Mouse (Mus musculus): ENCODE results near the gene Nrxn1. TPM values are rescaled to one million over a fixed set of nuclear protein-coding genes. Genes with fewer than 3 reads are reported as not detected.

Nrxn1 gene
- total and polyA plus RNA-seq, 3 experiments, result 2.0 to 2.7 (median 2.1) TPM

DNA sequence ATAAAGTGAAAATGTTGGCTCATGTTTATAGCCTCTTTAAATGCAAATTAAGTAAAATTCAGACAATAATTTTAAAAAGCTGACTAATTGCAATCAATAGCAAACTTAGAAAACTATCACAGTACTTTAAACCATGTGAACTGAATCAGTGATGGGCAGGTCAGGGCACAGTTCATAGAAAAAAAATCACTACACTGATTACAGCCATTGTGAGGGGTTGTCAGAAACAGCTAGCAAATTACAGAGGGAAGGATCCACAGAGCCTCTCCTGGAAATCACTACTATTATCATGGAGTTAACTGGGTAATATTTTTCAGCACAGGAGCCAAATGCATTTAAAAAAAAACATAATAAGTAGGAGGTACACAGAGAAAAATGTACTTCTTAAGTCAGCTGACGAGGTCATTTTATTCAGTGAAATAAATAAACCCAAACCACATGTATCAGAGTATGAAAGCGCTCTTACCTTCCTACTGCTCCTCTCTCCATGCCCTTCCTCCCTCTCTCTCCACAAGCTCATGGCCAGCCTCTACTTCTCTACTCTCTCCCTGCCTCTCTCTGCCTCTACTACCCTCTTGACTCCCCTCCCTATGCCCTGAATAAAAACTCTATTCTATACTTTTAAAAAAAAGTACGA lies 304.3 kb downstream of the Nrxn1 start:
- Histone ChIP-seq H3K79me2 (replicated peaks; ENCODE audit: control insufficient read depth, insufficient read depth, low read length) (no peaks in the 10 kb centered on the region), H3K36me3 (ENCODE audit: control insufficient read depth, insufficient read depth, low read length) (no peaks in the 10 kb centered on the region)
- 79% methylated on average over 3 of the region's 3 CpGs for WGBS

DNA sequence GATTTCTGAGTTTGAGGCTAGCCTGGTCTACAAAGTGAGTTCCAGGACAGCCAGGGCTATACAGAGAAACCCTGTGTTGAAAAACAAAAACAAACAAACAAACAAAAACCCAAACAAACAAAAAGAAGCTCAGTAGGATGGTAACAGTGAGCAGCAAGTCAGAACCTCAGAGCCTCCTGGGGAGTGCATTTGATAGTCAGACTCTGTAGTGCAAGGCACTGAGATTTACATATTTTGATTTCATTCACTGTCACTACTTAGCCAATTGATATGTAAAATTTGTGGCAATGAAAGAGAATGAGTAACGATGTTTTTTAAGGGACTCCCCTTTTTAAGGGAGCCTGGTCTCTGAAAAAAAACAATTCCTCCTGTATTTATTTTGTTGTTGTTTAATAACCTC lies 304.8 kb downstream of the Nrxn1 start:
- intact Hi-C loops (cut with DNase I), result no loop called here
- no peaks in the 10 kb centered on the region for H3K79me2 ChIP-seq (replicated peaks; ENCODE audit: control insufficient read depth, insufficient read depth, low read length)
- H3K27ac ChIP-seq, result no peak overlapping the region
- no peaks in the 10 kb centered on the region for H3K36me3 ChIP-seq (ENCODE audit: control insufficient read depth, insufficient read depth, low read length)
- H3K4me3 ChIP-seq, result no peak overlapping the region
- DNase-seq, result no peak
- H3K4me1 ChIP-seq (ENCODE audit: control insufficient read depth, insufficient read depth, low read length), result no peaks in the 10 kb centered on the region
- whole genome bisulfite sequencing, result 59% methylated on average over 1 of the region's 1 CpGs
- H3K27me3 ChIP-seq (ENCODE audit: control insufficient read depth, insufficient read depth, low read length), result no peaks in the 10 kb centered on the region
- TF ChIP-seq EP300 (IDR thresholded peaks at IDR 0.05; ENCODE audit: insufficient read depth, low read depth, low read length) (no peak), CTCF (IDR thresholded peaks at IDR 0.05) (no peak), POLR2A (IDR thresholded peaks at IDR 0.05; ENCODE audit: insufficient read depth, low read depth, low read length) (no peak)
- H3K9ac ChIP-seq (ENCODE audit: low read depth, low read length), result no peak overlapping the region

More for the DNA sequence above, 304.3 kb downstream of the Nrxn1 start:
- Histone ChIP-seq H3K9ac (ENCODE audit: low read depth, low read length) (no peak overlapping the region), H3K4me3 (no peak overlapping the region), H3K27me3 (ENCODE audit: control insufficient read depth, insufficient read depth, low read length) (no peaks in the 10 kb centered on the region), H3K4me1 (ENCODE audit: control insufficient read depth, insufficient read depth, low read length) (no peaks in the 10 kb centered on the region), H3K27ac (no peak overlapping the region)
- no peak for TF ChIP-seq POLR2A (IDR thresholded peaks at IDR 0.05; ENCODE audit: insufficient read depth, low read depth, low read length)
- TF ChIP-seq CTCF (IDR thresholded peaks at IDR 0.05), result no peak
- no peak for TF ChIP-seq EP300 (IDR thresholded peaks at IDR 0.05; ENCODE audit: insufficient read depth, low read depth, low read length)
- DNase-seq, result no peak
- intact Hi-C loops (cut with DNase I), result no loop called here

DNA sequence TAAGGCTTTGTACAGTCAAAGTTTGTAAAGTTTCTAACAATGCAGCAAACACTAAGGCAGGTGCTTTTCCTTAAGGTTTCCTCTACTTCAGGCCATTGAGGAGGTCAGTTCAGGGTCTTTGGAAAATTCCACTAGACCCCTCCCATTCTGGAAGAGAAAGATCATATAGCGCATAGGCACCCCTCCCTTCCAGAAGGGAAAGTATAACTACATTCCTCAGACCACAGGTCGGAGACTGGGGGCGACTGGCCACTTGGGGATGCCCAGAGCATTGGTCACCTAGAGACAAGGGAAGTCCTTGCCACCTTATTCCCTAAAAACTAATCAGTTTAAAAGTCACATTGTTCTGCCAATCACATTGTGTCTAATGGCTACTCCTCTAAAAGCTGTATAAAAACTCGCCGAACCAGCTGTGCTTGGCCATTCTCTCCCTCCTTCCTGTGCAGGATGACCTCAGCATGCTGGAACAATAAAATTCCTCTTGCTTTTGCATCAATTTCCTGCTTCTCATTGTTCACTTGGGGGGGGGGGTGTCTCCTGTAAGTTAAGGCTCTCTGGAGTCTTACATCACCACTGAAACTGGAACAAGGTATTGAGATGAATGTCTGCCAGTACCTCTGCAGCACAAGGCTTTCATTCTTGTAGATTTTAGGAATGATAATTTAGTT lies 305.6 kb downstream of the Nrxn1 start:
- no peaks in the 10 kb centered on the region for H3K79me2 ChIP-seq (replicated peaks; ENCODE audit: control insufficient read depth, insufficient read depth, low read length)
- H3K36me3 ChIP-seq (ENCODE audit: control insufficient read depth, insufficient read depth, low read length), result no peaks in the 10 kb centered on the region
- 57% methylated on average over 5 of the region's 5 CpGs for WGBS
- no peak for TF ChIP-seq CTCF (IDR thresholded peaks at IDR 0.05)
- no peak for TF ChIP-seq EP300 (IDR thresholded peaks at IDR 0.05; ENCODE audit: insufficient read depth, low read depth, low read length)
- TF ChIP-seq POLR2A (IDR thresholded peaks at IDR 0.05; ENCODE audit: insufficient read depth, low read depth, low read length), result no peak
- H3K27me3 ChIP-seq (ENCODE audit: control insufficient read depth, insufficient read depth, low read length), result no peaks in the 10 kb centered on the region
- no peak overlapping the region for H3K27ac ChIP-seq
- intact Hi-C loops (cut with DNase I), result no loop called here
- no peak overlapping the region for H3K9ac ChIP-seq (ENCODE audit: low read depth, low read length)
- H3K4me3 ChIP-seq, result no peak overlapping the region
- H3K4me1 ChIP-seq (ENCODE audit: control insufficient read depth, insufficient read depth, low read length), result no peaks in the 10 kb centered on the region
- no peak for DNase-seq

DNA sequence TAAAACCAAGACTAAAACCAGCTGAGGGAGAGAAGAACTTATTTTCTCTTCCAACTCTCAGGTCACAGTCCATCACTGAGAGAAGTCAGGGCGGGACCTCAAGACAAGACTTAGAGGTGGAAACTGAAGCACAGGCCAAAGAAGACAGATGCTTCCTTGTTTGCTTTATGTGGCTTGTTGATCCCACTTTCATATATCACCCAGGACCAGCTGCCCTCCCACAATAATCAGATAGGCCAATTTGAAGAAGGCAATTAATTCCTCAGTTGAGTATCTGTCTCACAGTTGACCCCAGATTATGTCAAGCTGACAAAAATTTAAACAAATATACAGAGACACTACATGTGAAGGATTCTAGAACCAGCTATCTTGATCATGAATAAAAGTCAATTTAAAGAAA lies 312.4 kb downstream of the Nrxn1 start:
- H3K4me3 ChIP-seq, result no peak overlapping the region
- DNase-seq, result no peak
- 90% methylated on average over 1 of the region's 1 CpGs for WGBS
- TF ChIP-seq EP300 (IDR thresholded peaks at IDR 0.05; ENCODE audit: insufficient read depth, low read depth, low read length) (no peak), POLR2A (IDR thresholded peaks at IDR 0.05; ENCODE audit: insufficient read depth, low read depth, low read length) (no peak), CTCF (IDR thresholded peaks at IDR 0.05) (no peak)
- no peaks in the 10 kb centered on the region for H3K79me2 ChIP-seq (replicated peaks; ENCODE audit: control insufficient read depth, insufficient read depth, low read length)
- no peak overlapping the region for H3K27ac ChIP-seq
- intact Hi-C loops (cut with DNase I), result no loop called here
- H3K9ac ChIP-seq (ENCODE audit: low read depth, low read length), result no peak overlapping the region
- H3K4me1 ChIP-seq (ENCODE audit: control insufficient read depth, insufficient read depth, low read length), result no peaks in the 10 kb centered on the region
- no peaks in the 10 kb centered on the region for H3K36me3 ChIP-seq (ENCODE audit: control insufficient read depth, insufficient read depth, low read length)
- H3K27me3 ChIP-seq (ENCODE audit: control insufficient read depth, insufficient read depth, low read length), result no peaks in the 10 kb centered on the region

DNA sequence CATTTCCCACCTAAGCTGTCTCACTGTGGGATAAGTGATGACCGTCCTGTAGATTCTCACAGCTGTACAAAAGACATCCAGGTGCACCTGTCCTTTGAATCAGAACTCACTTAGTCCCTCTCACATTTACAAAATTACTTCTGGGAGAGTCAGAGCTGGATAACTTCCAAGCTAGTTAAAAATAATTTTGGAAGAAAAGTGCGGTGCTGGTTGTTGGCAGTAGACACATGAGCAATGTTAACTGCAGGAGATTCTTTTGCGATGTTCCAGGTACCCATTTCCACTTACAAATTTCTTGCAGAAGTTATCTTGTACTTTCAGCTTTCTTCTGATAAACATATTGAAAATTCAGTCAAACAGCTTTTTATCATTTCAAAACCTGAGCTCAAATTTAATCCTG lies 317.5 kb downstream of the Nrxn1 start:
- TF ChIP-seq CTCF (IDR thresholded peaks at IDR 0.05) (no peak), EP300 (IDR thresholded peaks at IDR 0.05; ENCODE audit: insufficient read depth, low read depth, low read length) (no peak), POLR2A (IDR thresholded peaks at IDR 0.05; ENCODE audit: insufficient read depth, low read depth, low read length) (no peak)
- intact Hi-C loops (cut with DNase I), result no loop called here
- no peak for DNase-seq
- Histone ChIP-seq H3K4me1 (ENCODE audit: control insufficient read depth, insufficient read depth, low read length) (no peaks in the 10 kb centered on the region), H3K36me3 (ENCODE audit: control insufficient read depth, insufficient read depth, low read length) (no peaks in the 10 kb centered on the region), H3K4me3 (no peak overlapping the region), H3K27me3 (ENCODE audit: control insufficient read depth, insufficient read depth, low read length) (no peaks in the 10 kb centered on the region), H3K9ac (ENCODE audit: low read depth, low read length) (no peak overlapping the region), H3K79me2 (replicated peaks; ENCODE audit: control insufficient read depth, insufficient read depth, low read length) (no peaks in the 10 kb centered on the region), H3K27ac (no peak overlapping the region)
- WGBS, result 63% methylated on average over 3 of the region's 3 CpGs

DNA sequence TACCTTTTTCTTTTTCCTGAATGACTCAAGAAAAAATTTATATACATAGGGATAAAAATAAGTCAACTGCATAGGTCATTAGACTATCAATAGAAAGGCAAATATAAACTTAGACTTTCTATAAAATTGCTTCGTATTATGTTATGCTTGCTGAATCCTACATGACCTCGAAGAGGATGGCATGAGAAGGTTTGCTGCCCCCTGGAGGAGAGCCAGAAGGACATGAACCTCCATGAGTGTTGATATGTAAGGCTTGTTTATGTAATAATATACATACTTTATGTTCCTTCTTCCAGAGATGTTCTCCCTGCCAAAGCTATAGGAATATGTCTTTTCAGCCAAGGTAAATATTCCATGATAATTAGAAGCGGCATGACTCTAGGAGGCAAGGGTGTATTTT lies 319.6 kb downstream of the Nrxn1 start:
- intact Hi-C loops (cut with DNase I), result no loop called here
- Histone ChIP-seq H3K9ac (ENCODE audit: low read depth, low read length) (no peak overlapping the region), H3K27me3 (ENCODE audit: control insufficient read depth, insufficient read depth, low read length) (no peaks in the 10 kb centered on the region), H3K4me3 (no peak overlapping the region), H3K79me2 (replicated peaks; ENCODE audit: control insufficient read depth, insufficient read depth, low read length) (no peaks in the 10 kb centered on the region), H3K27ac (no peak overlapping the region), H3K4me1 (ENCODE audit: control insufficient read depth, insufficient read depth, low read length) (no peaks in the 10 kb centered on the region), H3K36me3 (ENCODE audit: control insufficient read depth, insufficient read depth, low read length) (no peaks in the 10 kb centered on the region)
- WGBS, result 64% methylated on average over 3 of the region's 3 CpGs
- no peak for TF ChIP-seq CTCF (IDR thresholded peaks at IDR 0.05)
- TF ChIP-seq EP300 (IDR thresholded peaks at IDR 0.05; ENCODE audit: insufficient read depth, low read depth, low read length), result no peak
- no peak for TF ChIP-seq POLR2A (IDR thresholded peaks at IDR 0.05; ENCODE audit: insufficient read depth, low read depth, low read length)
- no peak for DNase-seq
